Mouse (Mus musculus): ENCODE data around the gene Olfr195. TPM values are rescaled to one million over a fixed set of nuclear protein-coding genes. Genes with fewer than 3 reads are reported as not detected.
"Not testable (repeated sequence)": the region's sequence is repeated elsewhere in the genome, so short reads cannot be mapped to it uniquely, and the experiment has no call there.

The Olfr195 gene
- not detected for total RNA-seq (2021)
- long read RNA-seq, experiment 1, result 0 reads
- long read RNA-seq, experiment 2, result 0 reads

- DNase-seq (ENCODE audit: low spot score in 2 of 2), result no peak
Measured at GRCm38 (mm10) chr16:59146746-59147145, at the start of gene Olfr195. Olfr195 (plus strand) TSS chr16:59147046.

DNA sequence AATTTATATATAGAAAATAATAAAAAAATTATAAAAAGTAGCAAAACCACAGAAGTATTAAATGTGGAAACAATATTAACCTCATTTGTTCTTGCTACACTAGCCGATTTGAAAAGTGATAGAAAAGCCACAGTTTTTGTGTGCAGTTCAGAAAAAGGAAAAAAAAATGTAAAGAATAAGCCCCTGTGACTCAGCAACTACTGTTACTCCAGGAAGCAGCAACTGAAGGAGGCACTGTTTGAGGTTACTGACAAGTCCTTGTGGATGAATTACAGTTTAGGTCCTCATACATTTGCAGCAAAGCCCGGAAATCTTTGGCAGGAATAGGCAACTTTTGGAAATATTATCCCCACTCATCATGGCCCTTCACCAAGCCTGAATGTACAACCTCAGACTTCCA, 41.5 kb upstream of the Olfr195 start:
- no peak for DNase-seq (ENCODE audit: low spot score in 2 of 2)

DNA sequence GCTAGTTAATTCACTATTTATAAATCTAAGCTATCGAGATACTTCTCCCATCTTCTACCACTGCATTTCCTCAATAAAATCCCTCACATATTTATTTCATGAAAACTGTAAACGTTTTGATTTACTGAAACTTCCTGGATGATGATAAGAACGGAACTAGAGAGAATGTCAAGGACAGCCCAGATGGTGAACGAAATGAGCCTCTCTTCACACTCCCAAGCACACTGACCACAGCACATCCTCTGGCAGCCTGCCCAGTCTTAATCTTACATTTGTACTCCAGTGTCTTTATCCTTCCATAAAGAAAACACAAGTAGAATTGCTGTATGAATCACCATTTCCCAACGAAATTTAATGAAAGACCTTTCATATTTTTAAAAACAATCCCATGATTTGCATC, 38.3 kb upstream of the Olfr195 start:
- DNase-seq (ENCODE audit: low spot score in 2 of 2), result not testable (repeated sequence)

- no peak for DNase-seq (ENCODE audit: low spot score in 2 of 2)
Measured at GRCm38 (mm10) chr16:59111781-59112180, 35.1 kb upstream of the Olfr195 start, which contains the start of gene Olfr193. Olfr193 (minus strand) TSS chr16:59111881.

GRCm38 (mm10) chr16:59120969-59121368, 25.9 kb upstream of the Olfr195 start, which contains the start of gene Olfr194:
Olfr194 (minus strand) TSS chr16:59121069.
- no peak for DNase-seq (ENCODE audit: low spot score in 2 of 2)

- no peak for DNase-seq (ENCODE audit: low spot score in 2 of 2)
Measured at GRCm38 (mm10) chr16:59130740-59131139, 16.1 kb upstream of the Olfr195 start.

DNA sequence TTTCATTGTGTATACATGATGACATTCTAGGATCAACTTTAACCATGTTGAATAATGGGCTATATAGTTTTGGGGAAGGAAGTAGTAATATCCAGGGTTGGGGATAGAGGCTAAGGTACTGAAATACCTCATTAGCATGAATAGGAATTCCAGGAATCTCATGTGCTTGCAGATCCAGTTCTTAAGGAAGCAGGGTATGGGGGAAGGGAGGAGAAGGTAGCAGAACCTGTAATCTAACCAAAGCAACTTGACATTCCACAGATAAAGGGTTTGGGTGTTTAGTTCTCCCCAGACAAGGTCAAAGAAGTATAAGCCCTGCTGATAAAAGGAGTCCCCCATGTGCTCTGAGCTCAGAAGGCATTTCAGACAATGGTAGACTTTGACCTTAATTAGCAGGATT, 5.7 kb upstream of the Olfr195 start:
- no peak for DNase-seq (ENCODE audit: low spot score in 2 of 2)

- DNase-seq (ENCODE audit: low spot score in 2 of 2), result no peak
Measured at GRCm38 (mm10) chr16:59151996-59152395, 5.2 kb downstream of the Olfr195 start.

DNA sequence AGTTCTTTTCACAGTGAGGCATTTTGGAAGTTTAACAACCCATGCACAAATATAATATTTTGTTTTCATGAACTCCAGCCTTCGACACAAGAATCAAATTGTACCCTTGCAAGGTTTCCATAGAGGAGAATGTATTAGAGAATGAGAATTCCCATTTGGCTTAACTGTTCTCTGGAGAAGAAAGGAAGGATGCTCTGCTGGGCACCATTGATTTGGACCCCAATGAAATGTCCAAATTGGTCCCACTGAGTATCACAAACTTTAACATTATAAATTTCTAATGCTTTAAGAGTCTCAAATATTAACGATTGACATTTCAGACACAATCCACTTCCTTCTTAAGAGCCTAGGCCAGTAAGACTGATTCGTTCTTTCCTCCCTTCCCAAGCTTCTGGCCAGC, 23.5 kb downstream of the Olfr195 start, which contains the start of gene Olfr196:
TSS of gene Olfr196 (minus strand) at position 101 of the 400 bp plus-strand sequence.
- no peak for DNase-seq (ENCODE audit: low spot score in 2 of 2)

Other genes starting within 250 kb of the Olfr195 start
- not detected for gene Olfr181, start 218.3 kb upstream of the Olfr195 start, total RNA-seq (2021)
- not detected for gene Olfr180, start 217.7 kb upstream of the Olfr195 start, total RNA-seq (2021)
- not detected for gene Olfr183, start 151.7 kb upstream of the Olfr195 start, total RNA-seq (2021)
- gene Olfr186, start 116.8 kb upstream of the Olfr195 start, total RNA-seq (2021), result not detected
- gene Olfr187, start 107.3 kb upstream of the Olfr195 start, total RNA-seq (2021), result not detected
- gene Olfr190, start 69.0 kb upstream of the Olfr195 start, total RNA-seq (2021), result not detected
- not detected for gene Olfr191, start 57.2 kb upstream of the Olfr195 start, total RNA-seq (2021)
- gene Olfr193, start 35.2 kb upstream of the Olfr195 start, total RNA-seq (2021), result not detected
- not detected for gene Olfr194, start 26.0 kb upstream of the Olfr195 start, total RNA-seq (2021)
- not detected for gene Olfr196, start 23.4 kb downstream of the Olfr195 start, total RNA-seq (2021)
- not detected for gene Olfr198, start 56.5 kb downstream of the Olfr195 start, total RNA-seq (2021)
- not detected for gene Olfr199, start 72.7 kb downstream of the Olfr195 start, total RNA-seq (2021)
- not detected for gene Olfr201, start 125.6 kb downstream of the Olfr195 start, total RNA-seq (2021)
- not detected for gene Olfr202, start 139.7 kb downstream of the Olfr195 start, total RNA-seq (2021)
- not detected for gene Olfr203, start 151.8 kb downstream of the Olfr195 start, total RNA-seq (2021)
- under 1 TPM in 1 of 2 experiments, not detected in 1; 0.06 TPM for gene Olfr204, start 171.2 kb downstream of the Olfr195 start, total RNA-seq (2021)
- not detected for gene Olfr205, start 184.1 kb downstream of the Olfr195 start, total RNA-seq (2021)
- gene Olfr206, start 202.2 kb downstream of the Olfr195 start, total RNA-seq (2021), result not detected
- not detected for gene Olfr209, start 216.9 kb downstream of the Olfr195 start, total RNA-seq (2021)